Mouse (Mus musculus) MEL (cell line): Measurements from ENCODE around the gene Mast3.

Source experiments
- CTCF ChIP-seq, 3 experiments: IDR thresholded peaks in 2 of 3; conservative IDR thresholded peaks in 1 of 3; 2 replicates each; pipeline ENCODE4 v1.5.1; 2011 to 2012; ENCODE audit warnings: low read length in 3 of 3, low read depth in 2 of 3, mild to moderate bottlenecking in 2 of 3, improper control_type of control experiment in 1 of 3, inconsistent platforms in 1 of 3, mixed read lengths in 1 of 3, moderate library complexity in 1 of 3; ENCODE audit not compliant: control insufficient read depth in 1 of 3, insufficient read depth in 1 of 3, poor library complexity in 1 of 3, severe bottlenecking in 1 of 3
- GATA1 ChIP-seq: IDR thresholded peaks from 2 replicates; pipeline ENCODE4 v1.6.1; 2011; ENCODE audit warnings: low read depth, low read length, improper control_type of control experiment
- POLR2A ChIP-seq, 2 experiments: IDR thresholded peaks; 2 replicates each; pipeline ENCODE4 v1.6.1; 2011 to 2012; ENCODE audit warnings: low read length in 2 of 2, mild to moderate bottlenecking in 2 of 2, control low read depth in 1 of 2, improper control_type of control experiment in 1 of 2, low read depth in 1 of 2, moderate library complexity in 1 of 2; ENCODE audit not compliant: control insufficient read depth in 1 of 2, insufficient read depth in 1 of 2, poor library complexity in 1 of 2
- ZC3H11A ChIP-seq: IDR thresholded peaks from 2 replicates; pipeline ENCODE4 v1.6.1; 2012; ENCODE audit warnings: low read depth, mild to moderate bottlenecking, inconsistent platforms, low read length, improper control_type of control experiment

- peak; percentile 73 for TF ChIP-seq GATA1
- TF ChIP-seq ZC3H11A, result no peak
- no peak for TF ChIP-seq CTCF (IDR thresholded peaks at IDR 0.05 in 2 of 3, conservative IDR thresholded peaks at IDR 0.05 in 1 of 3; ENCODE audit: control insufficient read depth in 1 of 3, insufficient read depth in 1 of 3, low read depth in 2 of 3, low read length in 3 of 3, poor library complexity in 1 of 3, severe bottlenecking in 1 of 3)
- TF ChIP-seq POLR2A (IDR thresholded peaks at IDR 0.05; ENCODE audit: control insufficient read depth in 1 of 2, insufficient read depth in 1 of 2, low read depth in 1 of 2, low read length in 2 of 2, poor library complexity in 1 of 2), result no peak
Observed at GRCm38 (mm10) chr8:70764026-70764425, 40.8 kb downstream of the Mast3 start.
